Mouse (Mus musculus): ENCODE measurements at regions not wholly inside any gene's neighbourhood (a gene's known extent, or its start where the extent isn't known, plus 50 kb on each side); places are given as distances from the start of the nearest gene placed in this dataset.
A peak's percentile ranks its signal among the peaks of the same experiment; 100 is the strongest.

- Histone ChIP-seq H3K36me3 (replicated peaks; ENCODE audit: control insufficient read depth, insufficient read depth) (no peaks in the 10 kb centered on the region), H3K4me1 (replicated peaks; ENCODE audit: control insufficient read depth, insufficient read depth, low read length) (no peaks in the 10 kb centered on the region), H3K9ac (no peak overlapping the region), H3K27ac (no peak overlapping the region), H3K4me3 (replicated peaks; ENCODE audit: low read length) (no peak overlapping the region), H3K9me3 (ENCODE audit: control insufficient read depth, low read length) (0 out of 2 replicates have a peak, but pooled peaks cover 4% of the 10 kb centered on the region), H3K4me2 (replicated peaks) (no peak overlapping the region), H3K27me3 (ENCODE audit: control insufficient read depth, insufficient read depth, low read length) (no peaks in the 10 kb centered on the region)
- 17% methylated on average over 1 of the region's 1 CpGs for WGBS
- no peak for ATAC-seq (ENCODE audit: low FRiP score)
- DNase-seq (ENCODE audit: low spot score): no peak
Observed at GRCm38 (mm10) chr2:171747162-171747561, 296.1 kb downstream of the Cbln4 start.

DNA sequence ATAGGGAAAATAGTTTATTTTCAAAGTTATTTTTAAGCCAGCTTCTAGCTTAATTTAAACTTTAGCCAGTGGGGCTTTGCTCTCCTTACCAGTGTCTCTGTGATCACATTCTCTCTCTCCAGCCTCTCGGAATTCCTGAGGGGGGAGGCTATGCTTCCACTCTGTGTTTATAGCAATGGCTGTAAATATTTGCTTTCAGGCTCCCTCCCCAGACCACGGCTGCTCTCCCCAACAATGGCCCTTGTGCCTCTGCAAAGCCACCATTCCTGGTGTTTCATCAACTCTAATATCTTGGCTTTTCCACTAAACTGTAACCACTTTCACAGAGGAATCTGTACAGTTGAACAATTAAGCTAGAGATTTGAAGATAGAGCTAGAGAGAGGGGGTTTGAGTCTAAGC, 300.2 kb downstream of the Cbln4 start:
- Histone ChIP-seq H3K4me2 (replicated peaks) (no peak overlapping the region), H3K4me3 (replicated peaks; ENCODE audit: low read length) (no peak overlapping the region), H3K27ac (no peak overlapping the region), H3K27me3 (ENCODE audit: control insufficient read depth, insufficient read depth, low read length) (no peaks in the 10 kb centered on the region), H3K9me3 (ENCODE audit: control insufficient read depth, low read length) (0 out of 2 replicates have a peak, but pooled peaks cover 4% of the 10 kb centered on the region), H3K4me1 (replicated peaks; ENCODE audit: control insufficient read depth, insufficient read depth, low read length) (no peaks in the 10 kb centered on the region), H3K36me3 (replicated peaks; ENCODE audit: control insufficient read depth, insufficient read depth) (no peaks in the 10 kb centered on the region), H3K9ac (no peak overlapping the region)
- ATAC-seq (ENCODE audit: low FRiP score) (no peak), DNase-seq (ENCODE audit: low spot score) (no peak)
- 21% methylated on average over 2 of the region's 2 CpGs for WGBS

DNA sequence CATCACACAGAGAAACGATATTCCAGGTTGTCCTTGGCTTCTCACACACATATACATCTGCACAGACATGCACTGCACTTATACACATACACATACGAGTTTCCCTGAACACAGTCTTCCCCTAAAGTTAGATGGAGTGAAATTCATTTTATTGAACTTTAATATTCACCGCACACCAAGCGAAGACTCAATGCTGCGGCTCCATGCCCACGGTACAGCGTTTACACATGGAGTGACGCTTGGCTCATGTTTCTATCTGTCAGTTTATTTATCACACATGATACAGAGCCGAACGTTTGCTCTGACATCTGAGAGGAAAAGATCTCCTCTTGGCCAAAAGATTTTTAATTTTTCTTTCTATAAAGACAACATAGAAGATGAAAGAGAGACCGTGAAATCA, 300.6 kb downstream of the Cbln4 start:
- no peak overlapping the region for H3K4me3 ChIP-seq (replicated peaks; ENCODE audit: low read length)
- H3K4me1 ChIP-seq (replicated peaks; ENCODE audit: control insufficient read depth, insufficient read depth, low read length): no peaks in the 10 kb centered on the region
- H3K36me3 ChIP-seq (replicated peaks; ENCODE audit: control insufficient read depth, insufficient read depth): no peaks in the 10 kb centered on the region
- 82% methylated on average over 11 of the region's 11 CpGs for WGBS
- H3K9me3 ChIP-seq (ENCODE audit: control insufficient read depth, low read length): 0 out of 2 replicates have a peak, but pooled peaks cover 4% of the 10 kb centered on the region
- DNase-seq (ENCODE audit: low spot score) (no peak), ATAC-seq (ENCODE audit: low FRiP score) (no peak)
- no peak overlapping the region for H3K9ac ChIP-seq
- H3K4me2 ChIP-seq (replicated peaks): no peak overlapping the region
- no peaks in the 10 kb centered on the region for H3K27me3 ChIP-seq (ENCODE audit: control insufficient read depth, insufficient read depth, low read length)
- H3K27ac ChIP-seq: no peak overlapping the region

- Histone ChIP-seq H3K4me1 (replicated peaks; ENCODE audit: control insufficient read depth, insufficient read depth, low read length) (no peaks in the 10 kb centered on the region), H3K36me3 (replicated peaks; ENCODE audit: control insufficient read depth, insufficient read depth) (no peaks in the 10 kb centered on the region), H3K27ac (no peak overlapping the region), H3K9ac (no peak overlapping the region), H3K4me3 (replicated peaks; ENCODE audit: low read length) (no peak overlapping the region), H3K9me3 (ENCODE audit: control insufficient read depth, low read length) (no peaks in the 10 kb centered on the region), H3K4me2 (replicated peaks) (no peak overlapping the region), H3K27me3 (ENCODE audit: control insufficient read depth, insufficient read depth, low read length) (no peaks in the 10 kb centered on the region)
- ATAC-seq (ENCODE audit: low FRiP score): no peak
- 88% methylated on average over 8 of the region's 8 CpGs for WGBS
- DNase-seq (ENCODE audit: low spot score): no peak
Observed at GRCm38 (mm10) chr2:171737761-171738160, 305.5 kb downstream of the Cbln4 start.

DNA sequence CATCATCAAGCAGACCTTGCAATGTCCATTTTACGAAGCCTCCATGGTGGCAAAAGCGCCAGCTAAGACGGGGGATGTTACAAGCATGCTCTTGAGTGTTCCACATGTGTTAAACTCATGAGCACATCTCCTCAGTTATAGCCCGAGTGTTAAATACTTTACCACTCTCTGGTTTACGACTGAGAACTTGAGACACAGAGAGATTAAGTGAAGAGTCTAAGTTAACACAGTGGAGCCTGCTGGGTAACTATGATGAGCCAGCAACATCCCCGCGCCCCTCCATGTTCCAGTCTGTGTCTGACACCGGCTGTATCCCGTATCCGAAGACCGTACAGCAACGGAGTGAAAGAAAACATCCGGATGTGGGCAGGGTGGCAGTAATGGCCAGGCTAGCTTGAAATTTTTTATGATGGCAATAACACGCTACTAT, 308.2 kb downstream of the Cbln4 start:
- 82% methylated on average over 14 of the region's 14 CpGs for WGBS
- no peak overlapping the region for H3K4me2 ChIP-seq (replicated peaks)
- ATAC-seq (ENCODE audit: low FRiP score) (no peak), DNase-seq (ENCODE audit: low spot score) (no peak)
- H3K36me3 ChIP-seq (replicated peaks; ENCODE audit: control insufficient read depth, insufficient read depth): no peaks in the 10 kb centered on the region
- H3K9me3 ChIP-seq (ENCODE audit: control insufficient read depth, low read length): no peaks in the 10 kb centered on the region
- H3K27me3 ChIP-seq (ENCODE audit: control insufficient read depth, insufficient read depth, low read length): no peaks in the 10 kb centered on the region
- H3K4me1 ChIP-seq (replicated peaks; ENCODE audit: control insufficient read depth, insufficient read depth, low read length): no peaks in the 10 kb centered on the region
- no peak overlapping the region for H3K4me3 ChIP-seq (replicated peaks; ENCODE audit: low read length)
- no peak overlapping the region for H3K9ac ChIP-seq
- peak overlapping the region; percentile 7; the same call in 1 of the 2 replicates for H3K27ac ChIP-seq

DNA sequence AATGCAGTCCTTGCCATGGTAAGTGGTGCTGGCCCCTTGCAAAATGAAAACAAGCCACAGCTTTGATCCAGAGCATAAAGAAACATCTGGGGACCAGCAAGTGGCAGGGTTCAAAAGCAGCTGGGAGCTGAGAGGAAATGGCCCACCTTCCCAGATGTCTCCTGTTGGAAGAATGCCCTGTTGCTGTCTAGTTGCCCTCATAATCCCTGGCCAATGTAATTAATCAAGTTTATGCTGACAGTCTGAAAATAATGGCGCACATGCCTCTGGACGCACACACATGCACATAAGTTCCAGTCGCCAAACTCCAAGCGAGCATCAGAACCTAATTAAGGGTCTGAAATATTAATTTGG, 308.7 kb downstream of the Cbln4 start:
- H3K9ac ChIP-seq: no peak overlapping the region
- 62% methylated on average over 4 of the region's 4 CpGs for WGBS
- DNase-seq (ENCODE audit: low spot score) (no peak), ATAC-seq (ENCODE audit: low FRiP score) (no peak)
- H3K4me3 ChIP-seq (replicated peaks; ENCODE audit: low read length): no peak overlapping the region
- no peaks in the 10 kb centered on the region for H3K27me3 ChIP-seq (ENCODE audit: control insufficient read depth, insufficient read depth, low read length)
- no peaks in the 10 kb centered on the region for H3K4me1 ChIP-seq (replicated peaks; ENCODE audit: control insufficient read depth, insufficient read depth, low read length)
- peak overlapping the region; percentile 7; the same call in 1 of the 2 replicates for H3K27ac ChIP-seq
- no peaks in the 10 kb centered on the region for H3K9me3 ChIP-seq (ENCODE audit: control insufficient read depth, low read length)
- no peaks in the 10 kb centered on the region for H3K36me3 ChIP-seq (replicated peaks; ENCODE audit: control insufficient read depth, insufficient read depth)
- no peak overlapping the region for H3K4me2 ChIP-seq (replicated peaks)

DNA sequence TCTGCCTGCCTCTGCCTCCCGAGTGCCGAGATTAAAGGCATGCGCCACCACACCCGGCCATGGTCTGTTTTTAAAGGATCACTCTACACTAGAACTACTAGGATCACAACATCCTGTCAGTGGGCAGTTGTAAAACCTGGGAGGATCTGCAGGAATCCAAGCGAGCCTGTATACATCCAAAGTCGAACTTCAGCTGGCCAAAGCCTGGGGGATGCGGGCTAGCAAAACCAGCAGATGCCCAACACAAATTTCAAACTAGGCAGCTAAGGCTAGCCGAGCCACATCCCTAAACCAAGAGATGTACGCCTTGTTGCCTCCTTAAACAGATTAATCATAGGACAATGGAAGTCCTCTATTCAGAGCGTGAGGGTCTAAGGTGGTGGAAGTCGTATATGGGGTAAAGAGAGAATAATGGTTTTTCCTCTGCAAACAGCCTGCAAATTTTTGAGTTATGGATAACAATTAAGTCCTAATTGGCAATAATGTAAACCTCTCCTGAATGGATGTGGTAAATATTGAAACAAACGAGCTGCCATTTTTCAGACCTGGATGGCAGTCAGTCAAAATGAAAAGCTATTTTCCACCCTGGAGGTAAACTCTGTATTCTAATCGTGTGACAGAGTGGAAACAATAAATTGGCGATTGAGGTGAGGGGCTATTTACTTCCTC, 309.2 kb downstream of the Cbln4 start:
- Histone ChIP-seq H3K4me2 (replicated peaks) (no peak overlapping the region), H3K4me3 (replicated peaks; ENCODE audit: low read length) (no peak overlapping the region), H3K4me1 (replicated peaks; ENCODE audit: control insufficient read depth, insufficient read depth, low read length) (no peaks in the 10 kb centered on the region), H3K27ac (no peak overlapping the region), H3K9ac (no peak overlapping the region), H3K9me3 (ENCODE audit: control insufficient read depth, low read length) (no peaks in the 10 kb centered on the region), H3K36me3 (replicated peaks; ENCODE audit: control insufficient read depth, insufficient read depth) (no peaks in the 10 kb centered on the region), H3K27me3 (ENCODE audit: control insufficient read depth, insufficient read depth, low read length) (no peaks in the 10 kb centered on the region)
- DNase-seq (ENCODE audit: low spot score) (no peak), ATAC-seq (ENCODE audit: low FRiP score) (no peak)
- WGBS: 75% methylated on average over 14 of the region's 14 CpGs

GRCm38 (mm10) chr2:171719269-171719668, 324.0 kb downstream of the Cbln4 start:
- Histone ChIP-seq H3K27ac (no peak overlapping the region), H3K9me3 (ENCODE audit: control insufficient read depth, low read length) (no peaks in the 10 kb centered on the region), H3K4me2 (replicated peaks) (no peak overlapping the region), H3K4me1 (replicated peaks; ENCODE audit: control insufficient read depth, insufficient read depth, low read length) (no peaks in the 10 kb centered on the region), H3K36me3 (replicated peaks; ENCODE audit: control insufficient read depth, insufficient read depth) (no peaks in the 10 kb centered on the region), H3K9ac (no peak overlapping the region), H3K27me3 (ENCODE audit: control insufficient read depth, insufficient read depth, low read length) (no peaks in the 10 kb centered on the region), H3K4me3 (replicated peaks; ENCODE audit: low read length) (no peak overlapping the region)
- DNase-seq (ENCODE audit: low spot score): no peak
- WGBS: 82% methylated on average over 5 of the region's 5 CpGs
- ATAC-seq (ENCODE audit: low FRiP score): no peak

DNA sequence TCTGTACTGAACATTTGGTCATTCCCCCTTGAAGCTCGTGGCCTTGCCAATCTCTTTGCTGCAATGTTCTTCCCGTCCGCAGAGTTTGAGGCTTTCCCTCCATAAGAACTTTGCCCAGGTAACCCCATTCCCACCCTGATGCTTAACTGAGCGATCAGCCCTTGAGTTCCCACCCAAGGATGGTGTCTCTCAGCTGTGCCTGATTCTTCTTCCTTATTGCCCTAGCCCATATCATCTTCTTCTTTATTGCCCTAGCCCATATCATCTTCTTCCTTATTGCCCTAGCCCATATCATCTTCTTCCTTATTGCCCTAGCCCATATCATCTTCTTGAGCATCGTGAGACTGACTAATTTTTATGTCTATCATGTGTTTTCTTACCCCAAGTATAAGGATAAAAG, 324.4 kb downstream of the Cbln4 start:
- WGBS: 90% methylated on average over 5 of the region's 5 CpGs
- no peak overlapping the region for H3K27ac ChIP-seq
- no peaks in the 10 kb centered on the region for H3K27me3 ChIP-seq (ENCODE audit: control insufficient read depth, insufficient read depth, low read length)
- no peaks in the 10 kb centered on the region for H3K4me1 ChIP-seq (replicated peaks; ENCODE audit: control insufficient read depth, insufficient read depth, low read length)
- DNase-seq (ENCODE audit: low spot score) (no peak), ATAC-seq (ENCODE audit: low FRiP score) (no peak)
- H3K9me3 ChIP-seq (ENCODE audit: control insufficient read depth, low read length): no peaks in the 10 kb centered on the region
- H3K9ac ChIP-seq: no peak overlapping the region
- H3K36me3 ChIP-seq (replicated peaks; ENCODE audit: control insufficient read depth, insufficient read depth): no peaks in the 10 kb centered on the region
- no peak overlapping the region for H3K4me2 ChIP-seq (replicated peaks)
- no peak overlapping the region for H3K4me3 ChIP-seq (replicated peaks; ENCODE audit: low read length)

Measured in hindbrain, embryonic 14.5 days (tissue).